Mouse (Mus musculus): ENCODE measurements around the gene Nr4a3. TPM values are rescaled to one million over a fixed set of nuclear protein-coding genes. Genes with fewer than 3 reads are reported as not detected.

Nr4a3 gene
- polyA plus RNA-seq, 1 experiment, result 0.27 TPM

- no peak for TF ChIP-seq GATA1 (IDR thresholded peaks at IDR 0.05; ENCODE audit: low read length)
These were observed 31.9 kb downstream of the Nr4a3 start for GRCm38 (mm10) chr4:48076693-48077471.

DNA sequence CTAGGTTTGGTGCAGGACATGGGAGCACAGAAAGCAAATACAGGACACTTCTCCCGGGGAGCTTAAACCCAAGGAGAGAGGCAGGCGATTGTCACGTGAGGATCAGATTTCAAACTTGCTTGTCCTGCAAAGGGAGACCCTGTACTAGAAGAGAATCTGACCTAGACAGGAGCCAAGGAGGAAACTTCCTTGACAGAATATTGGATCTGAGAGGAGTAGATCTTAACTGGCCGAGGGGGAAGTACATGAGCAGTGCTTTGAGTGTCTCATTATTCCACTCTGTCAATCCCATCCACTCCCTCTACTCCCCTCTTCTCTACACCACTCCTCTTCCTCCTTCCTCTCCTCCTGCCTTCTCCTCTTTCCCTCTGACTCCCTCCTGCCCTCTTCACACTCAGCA, 33.3 kb downstream of the Nr4a3 start:
- no peak for TF ChIP-seq GATA1 (IDR thresholded peaks at IDR 0.05; ENCODE audit: low read length)

- no peak for TF ChIP-seq GATA1 (IDR thresholded peaks at IDR 0.05; ENCODE audit: low read length)
These were observed 34.5 kb downstream of the Nr4a3 start for GRCm38 (mm10) chr4:48079285-48080039.

- no peak for TF ChIP-seq GATA1 (IDR thresholded peaks at IDR 0.05; ENCODE audit: low read length)
These were observed 38.5 kb downstream of the Nr4a3 start for GRCm38 (mm10) chr4:48083452-48083851.

GRCm38 (mm10) chr4:48086609-48087008, 41.7 kb downstream of the Nr4a3 start:
- no peak for TF ChIP-seq GATA1 (IDR thresholded peaks at IDR 0.05; ENCODE audit: low read length)

DNA sequence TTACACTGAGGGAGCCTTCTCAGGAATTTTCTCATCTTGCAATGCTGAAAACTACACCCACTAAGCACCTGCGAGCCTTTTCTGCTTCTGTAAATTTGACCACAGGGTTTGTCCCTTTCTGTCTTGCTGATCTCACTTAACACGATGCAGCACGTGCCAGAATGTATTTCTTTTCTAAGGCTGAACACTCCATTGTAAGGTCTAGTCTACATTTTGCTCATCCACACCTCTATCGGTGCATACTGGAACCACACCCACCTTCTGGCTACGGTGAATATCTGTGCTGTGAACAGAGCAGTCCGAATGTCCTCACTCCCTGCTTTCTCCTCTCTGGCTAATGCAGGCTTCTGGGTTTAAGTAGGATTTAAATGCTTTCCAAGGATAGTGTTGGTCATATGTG, 42.5 kb downstream of the Nr4a3 start:
- TF ChIP-seq GATA1 (IDR thresholded peaks at IDR 0.05; ENCODE audit: low read length), result no peak

DNA sequence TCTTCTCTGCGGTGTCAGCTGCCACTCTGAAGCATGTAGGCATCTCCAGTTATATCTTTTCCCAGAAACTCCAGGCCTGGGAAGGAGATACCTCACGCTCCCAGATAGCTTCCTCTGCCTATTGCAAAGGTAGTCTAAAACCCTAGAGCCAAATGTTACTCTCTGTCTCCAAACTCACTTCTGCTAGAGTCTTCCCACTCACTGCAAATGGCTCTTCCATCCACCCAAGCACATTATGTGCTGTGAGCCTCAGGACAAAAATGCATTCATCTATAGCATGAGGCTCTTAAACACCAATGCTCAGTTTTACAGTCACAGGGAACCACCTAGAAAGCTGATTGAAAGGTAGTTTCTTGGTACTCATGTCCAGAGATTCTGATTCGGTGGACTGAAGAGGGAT, 48.3 kb downstream of the Nr4a3 start:
- no peak for TF ChIP-seq GATA1 (IDR thresholded peaks at IDR 0.05; ENCODE audit: low read length)

- TF ChIP-seq GATA1 (IDR thresholded peaks at IDR 0.05; ENCODE audit: low read length), result no peak
These were observed 55.3 kb downstream of the Nr4a3 start for GRCm38 (mm10) chr4:48100217-48100616.

- no peak for TF ChIP-seq GATA1 (IDR thresholded peaks at IDR 0.05; ENCODE audit: low read length)
These were observed 57.0 kb downstream of the Nr4a3 start for GRCm38 (mm10) chr4:48101981-48102380.

- TF ChIP-seq GATA1 (IDR thresholded peaks at IDR 0.05; ENCODE audit: low read length), result no peak
These were observed 60.4 kb downstream of the Nr4a3 start for GRCm38 (mm10) chr4:48105387-48105786.

- TF ChIP-seq GATA1 (IDR thresholded peaks at IDR 0.05; ENCODE audit: low read length), result no peak
These were observed 62.1 kb downstream of the Nr4a3 start for GRCm38 (mm10) chr4:48107086-48107485.

- TF ChIP-seq GATA1 (IDR thresholded peaks at IDR 0.05; ENCODE audit: low read length), result no peak
These were observed 63.6 kb downstream of the Nr4a3 start for GRCm38 (mm10) chr4:48108591-48108990.

GRCm38 (mm10) chr4:48110331-48110730, 65.4 kb downstream of the Nr4a3 start:
- no peak for TF ChIP-seq GATA1 (IDR thresholded peaks at IDR 0.05; ENCODE audit: low read length)

DNA sequence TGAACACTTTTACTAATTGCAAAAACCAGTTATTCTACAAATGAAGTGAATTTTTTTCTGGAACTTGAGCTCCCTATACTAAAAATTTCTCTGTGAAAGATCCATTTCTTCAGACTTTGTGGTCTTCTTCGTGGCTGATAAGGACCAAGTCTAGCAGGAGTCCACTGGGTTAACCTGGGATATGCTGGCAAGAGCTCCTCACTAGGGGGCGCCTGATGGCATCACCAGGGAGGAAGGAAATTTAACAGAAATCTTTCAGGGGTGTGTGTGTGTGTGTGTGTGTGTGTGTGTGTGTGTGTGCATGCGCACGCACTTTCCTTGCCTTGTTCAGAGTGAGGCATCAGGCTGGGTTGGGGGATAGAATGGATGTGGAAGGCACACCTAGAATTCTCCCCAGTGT, 71.2 kb downstream of the Nr4a3 start:
- no peak for TF ChIP-seq GATA1 (IDR thresholded peaks at IDR 0.05; ENCODE audit: low read length)

GRCm38 (mm10) chr4:48124416-48124772, 79.4 kb downstream of the Nr4a3 start:
- no peak for TF ChIP-seq GATA1 (IDR thresholded peaks at IDR 0.05; ENCODE audit: low read length)

DNA sequence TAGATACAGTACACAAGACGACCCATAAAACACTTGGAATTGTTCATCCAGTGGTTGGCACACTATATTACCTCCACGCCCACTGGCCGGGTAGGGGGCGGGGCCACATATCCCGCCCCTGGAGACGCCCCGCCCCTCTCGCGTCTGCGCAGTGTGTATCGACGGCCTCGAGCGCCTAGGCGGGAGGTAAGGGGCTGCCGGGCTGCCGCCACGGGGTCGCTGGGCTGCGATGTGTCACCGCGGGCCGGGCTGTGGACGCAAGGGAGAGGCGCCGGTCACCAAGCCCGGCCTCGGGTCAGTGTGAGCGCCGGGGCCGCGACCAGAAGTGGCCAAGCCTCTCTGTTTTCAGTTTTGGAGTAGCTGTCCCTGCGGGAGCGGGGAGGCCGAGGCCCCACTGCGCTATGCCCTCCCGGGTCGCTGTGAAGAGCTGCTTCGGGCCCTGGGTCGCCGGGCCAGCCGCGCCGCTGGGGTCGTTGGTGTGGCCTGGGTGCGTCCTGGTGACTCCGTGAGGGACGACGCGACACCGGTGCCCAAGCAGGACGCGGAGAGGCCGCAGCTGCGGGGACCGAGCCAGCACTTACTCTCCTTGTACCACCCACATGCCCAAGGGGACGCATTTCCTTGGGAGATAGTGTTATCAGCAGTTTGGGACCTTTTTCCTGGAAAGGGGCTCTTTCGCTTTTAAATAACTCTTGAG, 80.0 kb downstream of the Nr4a3 start, which contains the start of gene Stx17:
Gene Stx17 (plus strand): TSS at position 143 of the 697 bp plus-strand sequence.
- no peak for TF ChIP-seq GATA1 (IDR thresholded peaks at IDR 0.05; ENCODE audit: low read length)

Measured in G1E-ER4 (cell line).